Mouse (Mus musculus): Measurements from ENCODE around the gene Ucn2. TPM values are rescaled to one million over a fixed set of nuclear protein-coding genes. Genes with fewer than 3 reads are reported as not detected.

Ucn2 gene
- polyA plus RNA-seq, 1 experiment from 2014 or later: not detected

DNA sequence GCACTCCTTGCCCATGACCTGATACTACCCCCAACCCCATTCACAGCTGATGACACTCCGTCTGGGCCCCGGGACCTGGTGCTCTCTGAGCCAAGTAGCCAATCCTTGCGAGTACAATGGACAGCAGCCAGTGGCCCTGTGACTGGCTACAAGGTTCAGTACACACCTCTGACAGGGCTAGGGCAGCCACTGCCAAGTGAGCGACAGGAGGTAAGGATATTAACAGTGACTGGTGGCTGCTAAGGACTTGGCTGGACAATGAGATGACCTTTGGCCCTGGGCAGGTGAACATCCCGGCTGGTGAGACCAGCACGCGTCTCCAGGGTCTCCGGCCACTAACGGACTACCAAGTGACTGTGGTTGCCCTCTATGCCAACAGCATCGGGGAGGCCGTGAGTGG is 30.0 kb upstream of the Ucn2 start:
- ATAC-seq: no peak
- Histone ChIP-seq H3K27ac (ENCODE audit: low read length) (no peak overlapping the region), H3K9me3 (replicated peaks; ENCODE audit: control insufficient read depth, low read length, poor library complexity, severe bottlenecking) (no peaks in the 10 kb centered on the region), H3K27me3 (ENCODE audit: control insufficient read depth, insufficient read depth, low read depth, low read length) (peaks cover 19% of the 10 kb centered on the region), H3K36me3 (ENCODE audit: control insufficient read depth, insufficient read depth, low read length) (no peaks in the 10 kb centered on the region; the same call in 1 of the 2 replicates), H3K4me1 (ENCODE audit: control insufficient read depth, insufficient read depth, low read length) (no peaks in the 10 kb centered on the region), H3K9ac (ENCODE audit: low read depth, low read length) (no peak overlapping the region), H3K4me2 (ENCODE audit: low read length) (no peak overlapping the region), H3K4me3 (ENCODE audit: low read depth, low read length) (no peak overlapping the region)
- 89% methylated on average over 11 of the region's 11 CpGs for WGBS

- H3K36me3 ChIP-seq (ENCODE audit: control insufficient read depth, insufficient read depth, low read length): no peaks in the 10 kb centered on the region
- H3K9ac ChIP-seq (ENCODE audit: low read depth, low read length): no peak overlapping the region
- 75% methylated on average over 3 of the region's 3 CpGs for WGBS
- H3K4me3 ChIP-seq (ENCODE audit: low read depth, low read length): no peak overlapping the region
- no peaks in the 10 kb centered on the region for H3K9me3 ChIP-seq (replicated peaks; ENCODE audit: control insufficient read depth, low read length, poor library complexity, severe bottlenecking)
- H3K27ac ChIP-seq (ENCODE audit: low read length): no peak overlapping the region
- H3K27me3 ChIP-seq (ENCODE audit: control insufficient read depth, insufficient read depth, low read depth, low read length): no peaks in the 10 kb centered on the region
- no peak for ATAC-seq
- no peaks in the 10 kb centered on the region for H3K4me1 ChIP-seq (ENCODE audit: control insufficient read depth, insufficient read depth, low read length)
- H3K4me2 ChIP-seq (ENCODE audit: low read length): no peak overlapping the region
Measured at GRCm38 (mm10) chr9:108963577-108963976, 22.2 kb upstream of the Ucn2 start.

GRCm38 (mm10) chr9:108964338-108964737 is 21.5 kb upstream of the Ucn2 start:
- Histone ChIP-seq H3K9me3 (replicated peaks; ENCODE audit: control insufficient read depth, low read length, poor library complexity, severe bottlenecking) (no peaks in the 10 kb centered on the region), H3K4me3 (ENCODE audit: low read depth, low read length) (no peak overlapping the region), H3K9ac (ENCODE audit: low read depth, low read length) (no peak overlapping the region), H3K36me3 (ENCODE audit: control insufficient read depth, insufficient read depth, low read length) (no peaks in the 10 kb centered on the region), H3K27me3 (ENCODE audit: control insufficient read depth, insufficient read depth, low read depth, low read length) (no peaks in the 10 kb centered on the region), H3K27ac (ENCODE audit: low read length) (no peak overlapping the region), H3K4me2 (ENCODE audit: low read length) (no peak overlapping the region), H3K4me1 (ENCODE audit: control insufficient read depth, insufficient read depth, low read length) (no peaks in the 10 kb centered on the region)
- no peak for ATAC-seq
- WGBS: 87% methylated on average over 6 of the region's 6 CpGs

DNA sequence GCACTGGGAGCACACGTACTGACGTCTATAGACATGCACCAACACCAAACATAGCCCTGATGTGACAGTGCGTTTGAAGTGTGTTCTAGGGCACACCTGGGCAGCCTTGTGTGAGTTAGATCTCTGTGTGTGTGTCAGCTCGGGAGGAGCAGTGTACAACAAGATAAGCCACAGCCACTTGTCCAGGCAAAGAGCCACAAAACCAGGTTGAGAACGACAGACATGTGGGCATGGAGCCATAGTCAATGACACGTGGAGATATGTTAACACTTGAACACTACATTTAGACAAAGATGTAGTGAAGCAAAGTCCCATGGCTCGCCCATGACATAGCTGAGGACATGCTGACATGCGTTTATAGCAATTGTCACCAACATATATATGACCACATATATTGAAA is 15.2 kb upstream of the Ucn2 start:
- H3K36me3 ChIP-seq (ENCODE audit: control insufficient read depth, insufficient read depth, low read length): no peaks in the 10 kb centered on the region
- no peak for ATAC-seq
- 88% methylated on average over 8 of the region's 8 CpGs for WGBS

GRCm38 (mm10) chr9:108976483-108976882 is 9.3 kb upstream of the Ucn2 start:
- 86% methylated on average over 9 of the region's 9 CpGs for WGBS

More for the DNA sequence above, 15.2 kb upstream of the Ucn2 start:
- no peak overlapping the region for H3K27ac ChIP-seq (ENCODE audit: low read length)
- H3K4me2 ChIP-seq (ENCODE audit: low read length): no peak overlapping the region
- H3K9me3 ChIP-seq (replicated peaks; ENCODE audit: control insufficient read depth, low read length, poor library complexity, severe bottlenecking): no peaks in the 10 kb centered on the region
- no peak overlapping the region for H3K4me3 ChIP-seq (ENCODE audit: low read depth, low read length)
- no peaks in the 10 kb centered on the region for H3K27me3 ChIP-seq (ENCODE audit: control insufficient read depth, insufficient read depth, low read depth, low read length)
- no peaks in the 10 kb centered on the region for H3K4me1 ChIP-seq (ENCODE audit: control insufficient read depth, insufficient read depth, low read length)
- H3K9ac ChIP-seq (ENCODE audit: low read depth, low read length): no peak overlapping the region

GRCm38 (mm10) chr9:108977966-108978365 is 7.8 kb upstream of the Ucn2 start:
- Histone ChIP-seq H3K27me3 (ENCODE audit: control insufficient read depth, insufficient read depth, low read depth, low read length) (no peaks in the 10 kb centered on the region), H3K4me2 (ENCODE audit: low read length) (no peak overlapping the region), H3K27ac (ENCODE audit: low read length) (no peak overlapping the region), H3K4me3 (ENCODE audit: low read depth, low read length) (no peak overlapping the region), H3K36me3 (ENCODE audit: control insufficient read depth, insufficient read depth, low read length) (no peaks in the 10 kb centered on the region), H3K9me3 (replicated peaks; ENCODE audit: control insufficient read depth, low read length, poor library complexity, severe bottlenecking) (no peaks in the 10 kb centered on the region), H3K4me1 (ENCODE audit: control insufficient read depth, insufficient read depth, low read length) (no peaks in the 10 kb centered on the region), H3K9ac (ENCODE audit: low read depth, low read length) (no peak overlapping the region)
- no peak for ATAC-seq
- WGBS: 86% methylated on average over 7 of the region's 7 CpGs

More at GRCm38 (mm10) chr9:108976483-108976882, 9.3 kb upstream of the Ucn2 start:
- H3K27ac ChIP-seq (ENCODE audit: low read length): no peak overlapping the region
- no peak overlapping the region for H3K4me2 ChIP-seq (ENCODE audit: low read length)
- H3K9me3 ChIP-seq (replicated peaks; ENCODE audit: control insufficient read depth, low read length, poor library complexity, severe bottlenecking): no peaks in the 10 kb centered on the region
- H3K27me3 ChIP-seq (ENCODE audit: control insufficient read depth, insufficient read depth, low read depth, low read length): no peaks in the 10 kb centered on the region
- no peaks in the 10 kb centered on the region for H3K4me1 ChIP-seq (ENCODE audit: control insufficient read depth, insufficient read depth, low read length)
- H3K36me3 ChIP-seq (ENCODE audit: control insufficient read depth, insufficient read depth, low read length): no peaks in the 10 kb centered on the region
- no peak overlapping the region for H3K9ac ChIP-seq (ENCODE audit: low read depth, low read length)
- no peak overlapping the region for H3K4me3 ChIP-seq (ENCODE audit: low read depth, low read length)
- ATAC-seq: no peak

DNA sequence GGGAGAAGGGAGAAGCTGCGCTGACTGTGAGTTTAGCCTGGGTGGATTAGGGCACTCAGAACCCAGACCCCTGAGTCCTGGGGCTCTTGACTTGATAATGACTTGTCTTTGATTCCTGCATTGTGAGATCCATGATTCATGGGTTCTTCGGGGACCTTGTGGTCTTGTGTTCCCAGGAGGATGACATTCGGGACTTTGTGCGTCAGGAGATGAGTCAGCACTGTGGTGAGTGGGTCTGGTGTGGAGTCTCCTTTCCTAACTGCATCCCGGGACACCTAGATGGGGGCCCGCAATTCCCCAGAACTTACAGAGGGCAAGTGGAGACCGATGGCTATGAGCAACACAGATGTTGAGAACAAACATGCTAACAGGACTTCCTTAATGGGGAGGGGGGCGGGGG is 3.3 kb upstream of the Ucn2 start:
- no peak for ATAC-seq
- no peaks in the 10 kb centered on the region for H3K9me3 ChIP-seq (replicated peaks; ENCODE audit: control insufficient read depth, low read length, poor library complexity, severe bottlenecking)
- no peaks in the 10 kb centered on the region for H3K4me1 ChIP-seq (ENCODE audit: control insufficient read depth, insufficient read depth, low read length)
- no peak overlapping the region for H3K4me3 ChIP-seq (ENCODE audit: low read depth, low read length)
- 85% methylated on average over 8 of the region's 8 CpGs for WGBS
- no peak overlapping the region for H3K27ac ChIP-seq (ENCODE audit: low read length)
- no peaks in the 10 kb centered on the region for H3K36me3 ChIP-seq (ENCODE audit: control insufficient read depth, insufficient read depth, low read length)
- H3K9ac ChIP-seq (ENCODE audit: low read depth, low read length): no peak overlapping the region
- no peaks in the 10 kb centered on the region for H3K27me3 ChIP-seq (ENCODE audit: control insufficient read depth, insufficient read depth, low read depth, low read length)
- H3K4me2 ChIP-seq (ENCODE audit: low read length): no peak overlapping the region

GRCm38 (mm10) chr9:108983209-108983608 is 2.6 kb upstream of the Ucn2 start:
- no peak overlapping the region for H3K4me2 ChIP-seq (ENCODE audit: low read length)
- no peak overlapping the region for H3K27ac ChIP-seq (ENCODE audit: low read length)
- no peak for ATAC-seq
- no peaks in the 10 kb centered on the region for H3K9me3 ChIP-seq (replicated peaks; ENCODE audit: control insufficient read depth, low read length, poor library complexity, severe bottlenecking)
- no peaks in the 10 kb centered on the region for H3K36me3 ChIP-seq (ENCODE audit: control insufficient read depth, insufficient read depth, low read length)
- no peak overlapping the region for H3K9ac ChIP-seq (ENCODE audit: low read depth, low read length)
- no peaks in the 10 kb centered on the region for H3K4me1 ChIP-seq (ENCODE audit: control insufficient read depth, insufficient read depth, low read length)
- no peaks in the 10 kb centered on the region for H3K27me3 ChIP-seq (ENCODE audit: control insufficient read depth, insufficient read depth, low read depth, low read length)
- 89% methylated on average over 9 of the region's 9 CpGs for WGBS
- H3K4me3 ChIP-seq (ENCODE audit: low read depth, low read length): no peak overlapping the region

GRCm38 (mm10) chr9:108987704-108988350 is 2.0 kb downstream of the Ucn2 start:
- H3K4me2 ChIP-seq (ENCODE audit: low read length): no peak overlapping the region
- 21% methylated on average over 15 of the region's 15 CpGs for WGBS

More at GRCm38 (mm10) chr9:108987704-108988350, 2.0 kb downstream of the Ucn2 start:
- Histone ChIP-seq H3K27ac (ENCODE audit: low read length) (no peak overlapping the region), H3K4me1 (ENCODE audit: control insufficient read depth, insufficient read depth, low read length) (peaks cover 13% of the 10 kb centered on the region), H3K9me3 (replicated peaks; ENCODE audit: control insufficient read depth, low read length, poor library complexity, severe bottlenecking) (no peaks in the 10 kb centered on the region), H3K9ac (ENCODE audit: low read depth, low read length) (no peak overlapping the region), H3K36me3 (ENCODE audit: control insufficient read depth, insufficient read depth, low read length) (no peaks in the 10 kb centered on the region), H3K27me3 (ENCODE audit: control insufficient read depth, insufficient read depth, low read depth, low read length) (no peaks in the 10 kb centered on the region), H3K4me3 (ENCODE audit: low read depth, low read length) (no peak overlapping the region)
- no peak for ATAC-seq

Data from midbrain, embryonic 16.5 days (tissue).